Mouse (Mus musculus): ENCODE data around the gene Nck2.

The Nck2 gene

DNA sequence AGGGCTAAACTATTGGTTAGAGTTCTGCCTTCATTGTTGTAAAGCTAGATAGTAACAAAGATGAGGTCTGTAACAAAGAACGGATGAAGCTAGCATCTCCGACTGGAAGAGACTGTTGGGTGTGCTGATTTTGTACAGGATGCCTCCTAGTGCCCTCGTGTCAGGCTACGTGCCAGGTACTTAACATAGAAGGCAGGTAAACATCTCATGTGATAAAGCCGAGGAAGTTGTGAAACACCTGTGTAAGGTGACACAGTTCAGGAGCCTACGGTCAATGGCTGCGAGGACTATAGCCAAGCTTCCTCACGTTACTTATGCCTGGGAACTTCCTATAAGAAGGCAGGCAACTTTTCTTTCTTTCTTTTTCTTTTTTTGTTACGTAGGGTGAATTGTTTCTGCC is at the start of gene Nck2:
Nck2 (plus strand) TSS at position 49 of the 400 bp plus-strand sequence.
- DNase-seq, result no peak

DNA sequence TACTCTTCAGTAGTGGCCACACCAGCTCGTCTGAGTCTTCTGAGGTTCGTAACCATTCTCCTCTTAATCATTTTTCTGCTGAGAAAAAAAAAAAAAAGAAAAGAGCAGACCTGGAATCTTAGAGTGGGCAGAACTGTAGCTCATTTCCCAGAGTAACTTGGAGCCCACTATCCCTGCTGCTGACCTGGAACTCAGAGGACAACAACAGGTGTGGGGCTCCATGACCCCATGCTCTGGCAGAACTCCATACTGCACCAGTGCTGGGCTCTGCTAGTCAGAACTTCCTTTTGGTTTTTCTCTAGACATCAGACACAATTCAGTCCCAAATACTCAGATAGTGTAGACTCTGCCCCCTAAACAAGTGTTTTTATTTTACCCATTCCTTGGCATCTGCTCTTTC is 49.3 kb upstream of the Nck2 start:
- no peak for DNase-seq

DNA sequence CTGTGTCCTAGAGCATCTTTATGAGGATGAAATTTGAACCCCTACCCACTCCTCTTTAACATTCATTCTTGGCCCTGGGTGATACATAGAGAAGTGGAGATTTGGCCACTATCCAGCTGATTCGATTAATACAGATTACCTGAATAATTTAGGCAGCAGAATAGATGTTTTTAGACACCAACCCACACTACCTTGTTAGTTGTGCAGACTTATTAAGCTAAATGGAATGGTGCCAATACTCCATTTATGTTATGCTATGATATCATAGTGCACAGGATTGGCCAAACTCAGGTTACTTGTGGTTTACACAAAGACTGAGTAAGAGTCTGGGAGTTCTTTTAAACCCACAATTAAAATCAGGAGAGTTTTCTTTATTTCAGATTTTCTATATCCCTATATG is 48.6 kb upstream of the Nck2 start:
- DNase-seq, result no peak

DNA sequence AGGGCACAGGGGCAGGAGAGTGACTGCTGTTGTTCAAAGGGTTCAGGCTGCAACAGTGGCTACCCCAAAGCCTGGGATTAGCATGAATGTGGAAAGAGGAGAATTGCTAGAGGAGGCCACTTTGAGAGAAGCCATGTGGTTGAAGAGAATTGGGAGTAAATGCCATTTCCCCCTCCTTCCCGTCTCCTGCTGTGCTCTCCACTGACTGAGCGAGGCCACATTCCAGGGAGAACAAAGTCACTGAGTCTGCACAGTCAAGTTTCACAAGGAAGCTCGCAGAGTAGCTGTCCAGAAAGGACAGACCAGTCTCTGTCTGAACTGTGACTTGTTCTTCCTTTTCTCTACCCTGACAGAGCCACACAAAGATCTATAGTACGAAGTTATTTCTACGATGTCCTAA is 47.9 kb upstream of the Nck2 start:
- no peak for DNase-seq

DNA sequence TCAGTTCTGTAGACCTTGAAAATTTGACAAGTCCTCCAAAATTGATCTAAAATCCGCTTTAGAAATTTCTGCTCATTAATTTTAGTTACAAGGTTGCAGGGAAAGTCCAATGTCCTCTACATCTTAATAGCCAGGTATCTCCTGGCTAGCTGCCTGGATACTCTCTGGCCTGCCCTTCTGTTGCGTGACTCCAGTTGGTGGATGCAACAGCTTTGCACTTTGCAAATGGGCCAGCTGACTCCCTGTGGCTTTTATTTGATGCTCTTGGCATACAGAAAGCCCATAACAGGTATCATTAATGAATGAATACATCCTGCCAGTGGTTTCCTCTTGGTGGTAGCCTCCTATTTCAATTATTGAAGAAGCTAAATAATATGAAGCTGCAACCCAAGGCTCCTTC is 47.3 kb upstream of the Nck2 start:
- DNase-seq, result peak; percentile 40

DNA sequence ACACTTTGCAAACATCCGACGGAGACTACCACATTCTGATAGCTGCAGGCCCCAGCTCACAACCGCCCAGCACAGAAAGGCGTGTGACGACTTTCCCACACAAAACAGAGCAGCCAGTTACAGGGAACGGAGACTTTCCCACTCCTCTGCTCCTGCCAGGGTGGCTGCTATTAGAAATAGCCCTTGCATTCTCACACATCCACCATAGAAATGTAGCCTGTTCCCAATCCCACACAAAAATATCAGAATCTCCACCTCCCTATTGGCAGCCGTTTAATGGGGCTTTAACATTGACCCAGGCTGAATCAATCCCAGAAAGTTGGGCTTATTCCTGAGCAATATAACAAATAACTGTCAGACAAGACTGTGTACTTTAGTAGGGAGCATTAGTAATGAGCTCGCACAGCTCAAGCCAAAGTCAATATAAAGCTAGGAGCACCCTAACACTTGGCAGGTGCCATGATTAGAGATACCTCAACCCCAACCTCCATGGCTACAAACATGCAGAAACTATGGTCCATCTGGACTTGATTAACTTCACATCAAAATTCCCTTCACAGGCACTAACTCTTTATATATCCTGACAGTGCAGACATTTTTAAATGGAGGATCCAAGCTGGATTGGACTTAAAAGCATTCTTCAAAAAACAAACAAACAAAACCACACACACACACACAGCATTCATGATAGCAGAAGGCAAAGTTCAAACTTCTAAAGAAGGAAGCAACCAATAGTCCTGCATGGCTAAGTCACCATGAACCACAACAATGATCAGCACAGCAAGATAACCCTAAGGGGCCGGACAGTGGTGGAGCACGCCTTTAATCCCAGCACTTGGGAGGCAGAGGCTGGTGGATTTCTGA is 45.4 kb upstream of the Nck2 start:
- DNase-seq, result no peak

DNA sequence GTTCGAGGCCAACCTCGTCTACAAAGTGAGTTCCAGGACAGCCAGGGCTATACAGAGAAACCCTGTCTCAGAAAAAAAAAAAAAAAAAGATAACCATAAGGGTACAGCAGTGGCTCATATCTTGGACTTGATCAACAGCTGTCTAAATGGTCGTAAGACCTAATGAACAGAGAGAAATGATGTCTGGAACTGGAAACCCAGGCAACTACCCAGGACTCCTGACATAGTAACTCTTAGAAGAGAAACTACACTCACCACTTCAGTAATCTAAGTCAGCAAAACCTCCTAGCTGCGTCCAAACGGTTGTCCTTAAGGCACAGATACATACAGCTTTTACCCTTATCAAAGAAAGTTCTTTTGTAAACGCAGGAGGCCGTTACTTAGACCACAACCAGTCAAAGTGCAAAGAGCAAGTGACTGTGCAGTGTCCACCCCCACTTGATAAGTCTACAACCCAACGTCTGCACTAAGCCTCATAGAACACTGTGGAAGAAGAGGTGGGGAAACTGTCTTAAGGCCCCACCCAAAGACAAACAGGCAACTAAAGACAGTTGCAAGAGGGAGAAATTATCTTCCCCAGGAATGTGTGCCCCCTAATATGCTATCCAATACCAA is 44.7 kb upstream of the Nck2 start:
- DNase-seq, result no peak

DNA sequence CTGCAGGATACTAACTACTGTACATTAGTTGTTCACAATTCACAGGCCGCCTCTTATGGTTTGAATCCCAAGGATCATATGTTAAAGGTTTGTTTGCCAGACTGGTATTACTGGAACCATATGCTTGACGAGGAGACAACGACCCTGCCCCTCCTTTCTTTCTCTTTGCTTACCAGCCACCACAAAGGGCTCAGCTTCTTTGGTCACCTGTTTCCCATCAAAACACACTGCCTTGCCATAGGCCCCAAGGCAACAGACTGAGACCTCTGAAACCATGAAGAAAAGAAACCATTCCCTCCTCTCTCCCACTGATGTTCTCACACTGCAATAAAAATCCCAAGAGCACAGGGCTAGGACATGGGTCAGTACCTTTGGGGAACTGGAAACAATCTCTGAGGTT is 43.7 kb upstream of the Nck2 start:
- no peak for DNase-seq

DNA sequence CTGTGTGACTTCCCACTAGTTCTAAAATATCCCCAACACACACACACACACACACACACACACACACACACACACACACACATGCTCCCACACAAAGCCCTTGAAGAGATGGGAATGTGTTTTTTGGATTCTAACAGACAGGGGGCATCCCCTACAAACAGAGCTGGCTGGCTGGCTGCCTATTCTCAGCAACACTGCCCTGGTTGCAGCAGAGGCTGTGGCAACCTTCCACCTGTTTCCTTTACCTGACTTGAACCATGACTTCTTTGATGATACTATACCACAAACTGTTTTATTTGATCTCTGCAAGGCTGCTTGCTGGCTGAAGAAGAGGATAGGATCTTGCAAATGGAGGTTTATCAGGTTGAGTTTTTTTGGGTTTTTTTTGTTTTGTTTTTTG is 41.0 kb upstream of the Nck2 start:
- DNase-seq, result no peak

DNA sequence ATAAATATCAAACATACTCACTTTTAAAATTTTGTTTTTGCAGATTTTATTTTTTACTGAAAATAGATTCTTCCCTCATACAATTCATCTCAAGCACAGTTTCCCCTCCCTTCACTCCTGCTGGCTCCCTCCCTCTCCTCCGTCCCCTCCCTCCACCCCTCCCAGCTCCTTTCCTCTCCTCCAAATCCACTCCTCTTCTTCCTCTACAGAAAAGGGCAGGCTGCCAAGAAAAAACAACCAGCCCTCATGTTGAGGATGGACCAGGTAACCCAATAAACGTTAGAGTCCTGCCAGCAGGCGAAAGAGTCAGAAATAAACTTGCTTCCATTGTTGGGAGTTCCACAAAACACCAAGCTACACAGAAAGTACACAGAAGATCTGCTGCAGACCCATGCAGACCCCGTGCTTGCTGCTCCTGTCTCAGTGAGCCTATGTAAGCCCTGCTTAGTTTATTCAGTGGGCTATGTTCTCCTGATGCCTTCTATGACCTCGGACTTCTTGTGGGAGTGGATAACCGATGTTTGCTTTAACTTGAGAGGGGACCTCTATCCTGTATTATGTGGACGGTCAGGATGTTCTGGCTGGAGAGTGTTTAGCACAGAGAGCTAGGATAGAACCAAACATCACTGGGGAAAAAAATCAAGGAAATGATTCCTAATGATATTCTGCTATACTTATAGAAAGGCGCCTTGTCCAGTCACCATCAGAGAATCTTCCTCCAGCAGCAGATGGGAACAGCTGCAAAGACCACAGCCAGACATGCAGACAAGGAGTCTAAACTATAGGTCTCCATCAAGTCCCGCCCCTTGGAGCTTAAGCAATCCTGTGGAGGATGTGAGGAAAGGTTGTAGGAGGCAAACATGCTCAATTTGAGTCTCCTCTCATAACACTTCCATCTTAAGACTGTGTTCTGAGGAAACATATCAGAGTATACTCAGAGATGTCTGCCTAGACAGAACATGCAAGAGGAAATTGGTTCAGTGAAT is 39.4 kb upstream of the Nck2 start:
- DNase-seq, result no peak

DNA sequence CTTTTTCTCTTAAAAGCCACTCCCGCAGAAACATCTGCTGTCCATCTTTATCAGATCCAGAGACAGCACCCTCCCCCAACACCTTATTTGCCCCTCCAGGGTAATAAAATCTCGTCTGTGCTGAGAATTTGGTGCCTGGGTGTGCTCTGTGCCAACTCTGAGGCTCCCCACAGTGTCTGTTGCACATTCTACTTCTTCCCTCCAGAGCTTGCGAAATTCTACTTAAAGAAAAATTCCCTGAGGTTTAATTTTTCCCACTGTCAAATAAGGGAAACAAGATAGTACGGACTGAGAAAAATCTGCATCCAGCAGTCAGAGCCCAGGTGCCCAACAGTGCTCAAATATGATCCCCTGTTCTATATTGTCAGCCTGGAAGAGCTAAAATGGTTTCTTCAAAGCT is 35.4 kb upstream of the Nck2 start:
- no peak for DNase-seq

DNA sequence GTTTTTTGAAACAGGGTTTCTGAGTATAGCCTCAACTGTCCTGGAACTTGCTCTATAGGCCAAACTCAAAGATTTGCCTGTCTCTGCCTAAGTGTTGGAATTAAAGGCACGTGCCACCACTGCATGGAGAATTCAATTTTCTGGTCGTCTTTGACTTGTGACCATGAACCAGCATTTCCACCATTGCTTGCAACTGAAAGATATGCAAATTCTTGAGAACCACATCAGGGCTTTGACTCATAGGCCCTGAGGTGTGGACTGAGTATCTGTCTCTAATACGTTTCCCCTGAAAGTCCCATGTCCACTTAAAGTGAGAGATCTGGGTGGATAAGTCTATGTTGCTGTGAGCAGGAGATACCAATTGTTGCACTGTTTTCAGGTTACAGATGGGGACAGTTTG is 31.6 kb upstream of the Nck2 start:
- DNase-seq, result no peak

DNA sequence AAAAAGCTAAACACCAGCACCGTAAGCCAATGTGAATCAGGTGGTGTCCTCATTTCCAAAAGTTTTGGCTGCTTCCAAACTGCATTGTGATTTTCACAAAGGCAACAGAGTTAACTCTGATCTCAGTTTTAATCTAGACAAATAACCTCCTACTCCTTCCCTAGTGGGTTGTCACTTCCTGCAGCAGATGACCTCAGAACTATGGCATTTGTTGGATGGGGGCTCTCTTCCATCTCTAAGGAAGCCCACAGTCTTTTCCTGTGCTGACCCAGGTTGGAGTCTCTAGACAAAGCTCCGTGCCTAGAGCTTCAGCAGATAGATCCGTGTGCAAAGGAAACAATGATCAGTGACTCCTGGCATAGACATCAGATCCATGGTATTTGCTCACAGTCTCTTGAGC is 31.1 kb upstream of the Nck2 start:
- no peak for DNase-seq

DNA sequence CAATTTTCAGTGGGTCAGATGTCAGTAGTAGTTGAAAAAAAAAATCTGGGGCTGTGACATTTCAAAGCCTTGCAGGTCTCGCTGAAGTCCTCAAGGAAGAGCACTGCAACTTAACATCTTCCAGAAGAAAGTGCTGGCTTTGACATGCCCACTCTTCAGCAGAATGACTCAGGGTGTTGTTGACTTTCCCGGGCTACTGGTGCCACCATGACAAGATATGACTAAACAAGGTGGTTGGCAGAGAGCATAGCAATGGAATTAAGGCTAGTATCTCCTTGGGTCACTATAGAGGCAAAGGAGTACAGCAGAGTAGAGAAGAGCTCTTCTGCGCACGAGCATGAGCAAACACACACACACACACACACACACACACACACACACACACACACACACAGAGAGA is 30.6 kb upstream of the Nck2 start:
- DNase-seq, result no peak

DNA sequence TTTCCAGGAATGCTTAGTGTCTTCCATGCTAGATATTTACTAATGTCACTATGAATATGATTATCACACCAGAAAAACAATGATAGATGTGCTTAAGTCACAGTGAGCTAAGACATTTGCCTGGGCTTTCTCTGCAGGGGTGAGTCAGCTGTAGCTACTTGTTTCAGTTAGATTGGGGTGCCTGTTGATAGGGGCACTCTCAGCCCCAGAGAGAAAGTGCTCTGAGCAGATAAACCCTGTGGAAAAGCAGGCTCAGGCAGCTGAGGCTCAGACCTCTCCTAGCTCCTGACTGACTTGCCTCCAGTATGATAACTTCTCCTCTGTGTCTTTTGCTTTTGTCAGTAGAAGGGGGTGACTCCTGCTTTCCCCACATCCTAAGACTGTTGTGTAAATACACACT is 30.2 kb upstream of the Nck2 start:
- no peak for DNase-seq

DNA sequence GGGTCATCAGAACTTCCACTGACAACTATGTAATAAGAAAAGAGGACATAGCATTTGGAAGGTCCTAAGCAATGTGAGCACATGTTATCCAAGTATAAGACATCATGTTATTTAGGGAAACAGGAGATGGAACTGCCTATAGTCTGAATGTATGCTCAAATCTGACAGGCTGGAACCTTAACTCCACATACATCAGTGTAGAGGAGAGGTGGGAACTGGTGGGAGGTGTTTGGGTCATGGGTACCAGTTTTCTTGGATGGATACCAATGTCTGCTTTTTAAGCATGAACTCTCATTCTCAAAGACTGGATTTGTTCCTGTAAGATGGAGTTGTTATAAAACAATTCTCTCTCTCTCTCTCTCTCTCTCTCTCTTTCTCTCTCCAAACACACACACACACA is 29.4 kb upstream of the Nck2 start:
- no peak for DNase-seq

DNA sequence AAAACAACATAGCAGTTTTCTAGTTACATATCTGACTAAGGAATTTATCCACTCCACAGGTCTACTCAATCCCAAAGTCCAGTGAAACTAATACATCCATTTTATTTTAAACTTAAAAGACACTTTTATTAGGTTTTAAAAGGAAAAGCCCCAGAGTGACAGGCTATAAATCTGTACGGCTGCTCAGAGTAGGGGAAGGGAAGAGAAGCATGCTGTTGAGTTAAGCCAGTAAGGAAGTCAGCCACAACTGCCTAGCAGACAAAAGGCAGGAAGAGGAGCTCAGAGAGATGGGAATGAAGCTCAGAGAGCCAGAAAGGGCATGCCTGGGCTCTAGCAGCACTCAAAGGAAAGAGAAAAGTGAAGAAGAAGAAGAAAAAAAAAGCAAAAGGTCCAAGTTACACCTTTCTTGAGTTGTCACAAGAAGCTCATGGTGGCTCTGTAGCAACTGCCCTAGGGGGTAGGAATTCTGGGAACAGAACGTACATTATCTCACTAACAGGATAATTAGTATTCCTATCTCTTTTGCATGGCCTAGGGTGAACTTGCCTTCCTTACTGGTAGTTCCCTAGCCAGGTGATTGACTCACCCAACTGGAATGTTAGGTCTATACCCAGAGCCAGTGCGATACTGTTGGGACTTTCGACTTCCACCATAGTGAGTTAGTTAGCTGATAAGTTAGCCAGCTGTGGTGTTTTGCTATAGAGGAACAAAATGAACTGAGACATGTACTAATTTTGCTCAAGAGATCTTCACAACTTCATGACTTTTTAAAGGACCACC is 21.2 kb upstream of the Nck2 start:
- DNase-seq, result no peak

DNA sequence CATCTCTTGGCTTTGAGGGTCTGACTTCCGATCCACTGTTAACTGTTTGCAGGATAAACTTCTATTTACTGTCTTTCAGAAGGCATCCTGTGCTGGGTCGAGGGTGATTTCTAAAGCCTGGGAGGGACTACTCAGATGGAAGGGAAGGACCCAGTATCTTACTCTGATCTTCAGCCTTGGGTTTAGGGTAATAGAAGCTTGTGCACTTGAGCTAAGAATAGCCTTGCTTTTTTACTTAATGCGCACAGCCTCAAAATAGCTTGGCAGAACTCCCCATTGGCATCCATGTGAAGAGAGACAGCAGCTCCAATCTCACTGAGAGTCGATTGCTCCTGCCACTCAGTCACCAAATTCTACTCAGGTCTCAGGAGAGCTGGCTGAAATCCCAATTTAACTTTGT is 17.9 kb upstream of the Nck2 start:
- DNase-seq, result no peak

DNA sequence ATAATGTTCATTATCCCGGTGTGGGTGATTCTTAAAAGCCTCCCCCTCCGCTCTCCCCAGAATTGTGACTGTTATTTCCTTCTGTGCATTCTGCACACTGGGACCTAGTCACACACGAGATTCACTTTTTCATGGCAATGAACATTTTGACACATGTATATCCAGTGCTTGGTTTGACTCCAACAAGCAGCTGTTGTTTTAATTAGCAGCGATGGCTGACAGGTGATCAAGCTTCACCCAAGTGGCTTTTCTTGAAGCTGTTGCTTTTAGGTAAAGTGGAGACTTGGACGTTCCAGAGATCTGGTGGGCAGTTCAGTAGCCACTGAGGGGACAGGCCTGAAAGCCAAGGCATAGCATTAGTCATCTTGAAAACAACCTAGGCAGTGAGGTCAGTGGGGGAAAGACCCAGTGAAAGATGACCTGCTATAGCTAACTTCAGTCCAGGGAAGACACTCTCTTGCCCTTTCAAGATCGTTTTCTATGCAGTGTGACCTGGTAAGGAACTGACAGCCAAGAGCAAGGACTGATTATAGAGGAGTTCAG is 17.3 kb upstream of the Nck2 start:
- DNase-seq, result no peak

DNA sequence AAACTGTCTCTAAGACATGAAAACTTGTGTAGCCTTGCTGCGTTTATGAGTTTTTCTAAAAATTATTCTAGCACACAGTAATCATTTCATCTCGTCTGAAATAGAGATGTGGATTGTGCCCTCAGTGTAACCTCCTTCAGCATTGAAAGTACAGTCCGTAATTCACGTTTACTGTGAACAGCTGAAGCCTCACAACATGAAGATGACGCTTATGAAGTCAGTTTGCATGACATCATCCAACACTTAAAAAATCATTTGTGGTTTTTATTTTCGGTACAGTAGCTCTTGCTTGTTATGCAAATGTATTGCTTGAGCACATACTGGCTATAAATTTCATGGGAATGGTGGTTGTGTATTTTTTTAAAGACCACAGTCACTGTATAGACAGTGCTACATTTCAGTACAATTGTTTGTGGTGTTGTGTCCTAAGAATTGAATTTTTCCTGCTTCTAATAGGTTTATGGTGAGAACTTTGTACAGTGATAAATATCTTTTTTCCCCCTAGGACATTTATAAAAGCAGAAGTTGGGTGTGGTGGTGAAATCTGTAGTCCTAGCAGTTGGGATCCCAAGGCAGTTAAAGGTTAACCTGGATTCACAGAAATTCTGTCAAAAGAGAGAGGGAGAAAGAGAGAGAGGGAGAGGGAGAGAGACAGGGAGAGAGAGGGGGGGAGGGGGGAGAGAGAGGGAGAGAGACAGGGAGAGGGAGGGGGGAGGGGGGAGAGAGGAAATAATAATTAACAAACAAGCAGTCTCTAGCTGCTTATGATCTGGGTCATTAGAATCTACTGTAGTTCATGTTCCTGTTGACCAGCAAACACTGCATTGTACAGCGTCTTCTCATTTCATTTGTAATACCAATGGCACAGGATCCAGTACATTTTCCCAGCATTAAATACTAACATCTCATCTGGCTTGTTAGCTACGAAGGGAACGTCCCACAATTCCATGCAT is 14.2 kb upstream of the Nck2 start:
- no peak for DNase-seq

DNA sequence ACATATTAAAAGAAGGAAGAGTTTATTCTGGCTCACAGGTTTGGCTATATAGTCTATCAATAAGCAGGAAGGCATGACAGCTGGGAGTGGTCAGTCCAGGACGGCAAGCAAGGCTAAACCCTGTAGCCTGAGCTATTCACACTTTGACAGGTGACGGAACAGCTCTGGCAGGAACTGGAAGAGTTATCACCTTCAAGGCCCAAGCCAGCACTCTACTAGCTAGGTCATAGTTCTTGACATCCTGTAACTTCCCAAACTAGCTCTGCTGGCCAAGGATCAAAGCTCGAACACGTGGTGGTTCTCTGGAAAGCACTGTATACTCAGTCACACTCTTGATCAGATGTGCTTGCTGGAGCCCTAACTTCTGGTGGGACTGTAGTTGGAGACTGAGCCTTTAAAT is 10.5 kb upstream of the Nck2 start:
- no peak for DNase-seq
